Mouse (Mus musculus) cerebellum, adult 2 months (tissue): ENCODE results near the gene Trappc3l.

ENCODE experiments used
- CTCF ChIP-seq: fragments of 200-500 bp; IDR thresholded peaks from 2 replicates; pipeline ENCODE4 v1.5.1; 2011; ENCODE audit warnings: low read depth, mild to moderate bottlenecking, control low read depth, low read length, moderate library complexity, borderline replicate concordance; ENCODE audit not compliant: insufficient read depth
- POLR2A ChIP-seq: fragments of 200-500 bp; IDR thresholded peaks from 2 replicates; pipeline ENCODE4 v1.6.1; 2011; ENCODE audit warnings: low read length, control low read depth, borderline replicate concordance; ENCODE audit not compliant: insufficient read depth

- no peak for TF ChIP-seq POLR2A
- TF ChIP-seq CTCF = no peak
These were observed 16.6 kb downstream of the Trappc3l start for GRCm38 (mm10) chr10:34053987-34054386.
